Mouse (Mus musculus): ENCODE data around the gene Cdk5rap2. TPM values are rescaled to one million over a fixed set of nuclear protein-coding genes. Genes with fewer than 3 reads are reported as not detected.

Cdk5rap2 gene
- polyA plus RNA-seq, 1 experiment from 2014 or later, result 19.3 TPM

DNA sequence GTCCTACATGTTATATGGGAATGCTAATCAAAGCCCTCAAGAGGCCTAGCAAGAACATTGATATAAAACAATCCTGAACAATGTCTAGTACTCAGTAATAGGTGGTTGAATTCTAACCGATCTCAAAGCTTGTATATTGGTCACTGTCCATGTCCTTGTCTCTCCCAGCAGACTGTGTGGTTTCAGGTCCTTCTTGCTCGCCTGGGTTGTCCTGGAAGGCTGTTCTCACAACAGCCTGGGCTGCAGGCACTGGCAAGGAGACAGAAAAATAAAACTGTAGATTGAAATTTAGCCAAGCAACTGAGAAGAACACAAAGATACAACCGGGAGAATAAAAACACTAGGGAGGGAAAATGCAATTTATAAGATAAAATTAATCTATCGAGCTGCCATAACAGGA, 137.7 kb downstream of the Cdk5rap2 start:
- Histone ChIP-seq H3K4me3 (ENCODE audit: low read length) (no peak overlapping the region), H3K36me3 (ENCODE audit: insufficient read depth, low read length) (peaks cover 11% of the 10 kb centered on the region), H3K27ac (ENCODE audit: low read length) (no peak overlapping the region), H3K9ac (replicated peaks; ENCODE audit: low read length) (no peak overlapping the region), H3K9me3 (ENCODE audit: low read length) (no peaks in the 10 kb centered on the region), H3K4me1 (ENCODE audit: insufficient read depth, low read length) (no peaks in the 10 kb centered on the region), H3K27me3 (ENCODE audit: insufficient read depth, low read length) (no peaks in the 10 kb centered on the region), H3K4me2 (replicated peaks; ENCODE audit: low read depth, low read length) (no peak overlapping the region)
- WGBS, result 88% methylated on average over 4 of the region's 4 CpGs
- ATAC-seq (ENCODE audit: low FRiP score, low TSS enrichment), result no peak

DNA sequence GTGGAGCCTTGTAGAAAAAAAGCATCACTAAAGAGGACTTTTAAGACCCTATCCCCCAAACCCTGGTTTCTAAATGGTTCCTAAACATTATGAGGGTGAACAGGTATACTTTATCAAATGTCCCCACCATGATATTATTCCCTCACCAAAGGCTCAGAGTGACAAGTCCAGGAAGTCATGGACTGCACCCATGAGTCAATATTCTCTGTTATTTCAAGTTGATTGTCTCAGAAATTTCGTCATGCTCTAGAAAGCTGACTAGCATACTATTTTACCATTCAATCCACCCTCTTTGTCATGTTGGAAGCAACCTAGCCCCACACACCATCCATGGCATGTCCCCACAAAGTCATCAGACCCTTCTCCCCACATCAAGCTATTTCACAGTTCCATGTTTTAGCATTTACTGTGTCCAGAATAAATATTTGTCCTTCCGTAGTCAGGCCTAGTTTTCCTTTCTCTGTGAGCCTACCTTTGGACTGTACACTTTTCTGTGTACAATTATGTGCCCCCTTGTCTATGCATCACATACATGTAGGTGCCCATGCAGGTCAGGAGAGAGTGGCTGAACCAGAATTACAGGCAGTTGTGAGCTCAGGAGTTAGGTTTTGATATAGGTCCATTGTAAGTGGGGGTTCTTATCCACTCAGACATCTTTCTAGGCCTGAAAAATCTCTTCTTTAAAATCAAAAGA, 142.9 kb downstream of the Cdk5rap2 start:
- no peak overlapping the region for H3K27ac ChIP-seq (ENCODE audit: low read length)
- no peak for ATAC-seq (ENCODE audit: low FRiP score, low TSS enrichment)
- no peak overlapping the region for H3K4me3 ChIP-seq (ENCODE audit: low read length)
- H3K4me1 ChIP-seq (ENCODE audit: insufficient read depth, low read length), result no peaks in the 10 kb centered on the region
- WGBS, result 81% methylated on average over 2 of the region's 2 CpGs
- H3K36me3 ChIP-seq (ENCODE audit: insufficient read depth, low read length), result peaks cover 36% of the 10 kb centered on the region
- H3K4me2 ChIP-seq (replicated peaks; ENCODE audit: low read depth, low read length), result no peak overlapping the region
- H3K9ac ChIP-seq (replicated peaks; ENCODE audit: low read length), result no peak overlapping the region
- no peaks in the 10 kb centered on the region for H3K9me3 ChIP-seq (ENCODE audit: low read length)
- no peaks in the 10 kb centered on the region for H3K27me3 ChIP-seq (ENCODE audit: insufficient read depth, low read length)

- no peaks in the 10 kb centered on the region for H3K4me1 ChIP-seq (ENCODE audit: insufficient read depth, low read length)
- H3K9ac ChIP-seq (replicated peaks; ENCODE audit: low read length), result no peak overlapping the region
- no peaks in the 10 kb centered on the region for H3K9me3 ChIP-seq (ENCODE audit: low read length)
- ATAC-seq (ENCODE audit: low FRiP score, low TSS enrichment), result peak; percentile 65; the same call in 1 of the 2 replicates
- H3K4me3 ChIP-seq (ENCODE audit: low read length), result no peak overlapping the region
- 70% methylated on average over 6 of the region's 6 CpGs for WGBS
- no peak overlapping the region for H3K27ac ChIP-seq (ENCODE audit: low read length)
- no peaks in the 10 kb centered on the region for H3K27me3 ChIP-seq (ENCODE audit: insufficient read depth, low read length)
- peaks cover 27% of the 10 kb centered on the region for H3K36me3 ChIP-seq (ENCODE audit: insufficient read depth, low read length)
- H3K4me2 ChIP-seq (replicated peaks; ENCODE audit: low read depth, low read length), result no peak overlapping the region
These were observed 145.0 kb downstream of the Cdk5rap2 start for GRCm38 (mm10) chr4:70265248-70265647.

DNA sequence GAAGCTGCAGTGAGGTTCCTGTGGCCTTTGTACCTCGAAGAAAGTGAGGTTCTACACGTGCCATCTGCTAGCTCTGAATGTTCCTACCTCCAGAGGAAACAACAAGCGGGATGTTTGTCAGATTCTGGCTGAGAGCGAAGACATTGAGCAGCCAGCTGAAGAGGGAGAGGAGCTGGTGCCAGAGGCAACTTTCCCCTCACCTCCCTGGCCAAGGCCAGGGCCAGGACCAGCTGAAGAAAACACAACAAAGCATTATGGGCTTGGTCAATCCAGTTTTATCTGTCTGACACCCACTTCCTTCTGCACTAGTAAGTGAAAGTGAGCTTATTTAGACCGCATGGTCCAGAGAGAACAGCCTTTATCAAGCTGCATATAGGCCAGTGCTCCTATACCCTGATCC, 147.4 kb downstream of the Cdk5rap2 start:
- WGBS, result 83% methylated on average over 5 of the region's 5 CpGs

GRCm38 (mm10) chr4:70261315-70261714, 148.9 kb downstream of the Cdk5rap2 start:
- H3K36me3 ChIP-seq (ENCODE audit: insufficient read depth, low read length), result peaks cover 30% of the 10 kb centered on the region
- H3K4me3 ChIP-seq (ENCODE audit: low read length), result no peak overlapping the region
- no peak overlapping the region for H3K9ac ChIP-seq (replicated peaks; ENCODE audit: low read length)
- ATAC-seq (ENCODE audit: low FRiP score, low TSS enrichment), result no peak
- no peaks in the 10 kb centered on the region for H3K4me1 ChIP-seq (ENCODE audit: insufficient read depth, low read length)
- no peak overlapping the region for H3K4me2 ChIP-seq (replicated peaks; ENCODE audit: low read depth, low read length)
- 89% methylated on average over 5 of the region's 5 CpGs for WGBS
- no peaks in the 10 kb centered on the region for H3K27me3 ChIP-seq (ENCODE audit: insufficient read depth, low read length)
- H3K9me3 ChIP-seq (ENCODE audit: low read length), result no peaks in the 10 kb centered on the region
- H3K27ac ChIP-seq (ENCODE audit: low read length), result no peak overlapping the region

More for the DNA sequence above, 147.4 kb downstream of the Cdk5rap2 start:
- no peak overlapping the region for H3K4me2 ChIP-seq (replicated peaks; ENCODE audit: low read depth, low read length)
- no peaks in the 10 kb centered on the region for H3K27me3 ChIP-seq (ENCODE audit: insufficient read depth, low read length)
- H3K4me3 ChIP-seq (ENCODE audit: low read length), result no peak overlapping the region
- H3K9me3 ChIP-seq (ENCODE audit: low read length), result no peaks in the 10 kb centered on the region
- no peak overlapping the region for H3K27ac ChIP-seq (ENCODE audit: low read length)
- no peaks in the 10 kb centered on the region for H3K4me1 ChIP-seq (ENCODE audit: insufficient read depth, low read length)
- ATAC-seq (ENCODE audit: low FRiP score, low TSS enrichment), result no peak
- peaks cover 30% of the 10 kb centered on the region for H3K36me3 ChIP-seq (ENCODE audit: insufficient read depth, low read length)
- no peak overlapping the region for H3K9ac ChIP-seq (replicated peaks; ENCODE audit: low read length)

GRCm38 (mm10) chr4:70260419-70260807, 149.8 kb downstream of the Cdk5rap2 start:
- H3K4me3 ChIP-seq (ENCODE audit: low read length), result no peak overlapping the region
- no peak for ATAC-seq (ENCODE audit: low FRiP score, low TSS enrichment)
- no peak overlapping the region for H3K9ac ChIP-seq (replicated peaks; ENCODE audit: low read length)
- no peaks in the 10 kb centered on the region for H3K9me3 ChIP-seq (ENCODE audit: low read length)
- no peaks in the 10 kb centered on the region for H3K27me3 ChIP-seq (ENCODE audit: insufficient read depth, low read length)
- H3K4me1 ChIP-seq (ENCODE audit: insufficient read depth, low read length), result no peaks in the 10 kb centered on the region
- WGBS, result 86% methylated on average over 11 of the region's 11 CpGs
- peaks cover 32% of the 10 kb centered on the region for H3K36me3 ChIP-seq (ENCODE audit: insufficient read depth, low read length)
- no peak overlapping the region for H3K4me2 ChIP-seq (replicated peaks; ENCODE audit: low read depth, low read length)
- H3K27ac ChIP-seq (ENCODE audit: low read length), result no peak overlapping the region

GRCm38 (mm10) chr4:70259726-70260418, 150.4 kb downstream of the Cdk5rap2 start:
- H3K4me1 ChIP-seq (ENCODE audit: insufficient read depth, low read length), result no peaks in the 10 kb centered on the region
- ATAC-seq (ENCODE audit: low FRiP score, low TSS enrichment), result no peak
- no peak overlapping the region for H3K4me3 ChIP-seq (ENCODE audit: low read length)
- no peak overlapping the region for H3K4me2 ChIP-seq (replicated peaks; ENCODE audit: low read depth, low read length)
- H3K36me3 ChIP-seq (ENCODE audit: insufficient read depth, low read length), result peaks cover 37% of the 10 kb centered on the region
- no peak overlapping the region for H3K27ac ChIP-seq (ENCODE audit: low read length)
- no peaks in the 10 kb centered on the region for H3K9me3 ChIP-seq (ENCODE audit: low read length)
- 76% methylated on average over 3 of the region's 3 CpGs for WGBS
- H3K27me3 ChIP-seq (ENCODE audit: insufficient read depth, low read length), result no peaks in the 10 kb centered on the region
- H3K9ac ChIP-seq (replicated peaks; ENCODE audit: low read length), result no peak overlapping the region

GRCm38 (mm10) chr4:70258826-70259225, 151.4 kb downstream of the Cdk5rap2 start:
- no peaks in the 10 kb centered on the region for H3K9me3 ChIP-seq (ENCODE audit: low read length)
- no peak for ATAC-seq (ENCODE audit: low FRiP score, low TSS enrichment)
- H3K9ac ChIP-seq (replicated peaks; ENCODE audit: low read length), result no peak overlapping the region
- H3K4me3 ChIP-seq (ENCODE audit: low read length), result no peak overlapping the region
- H3K27me3 ChIP-seq (ENCODE audit: insufficient read depth, low read length), result no peaks in the 10 kb centered on the region
- 55% methylated on average over 9 of the region's 9 CpGs for WGBS
- H3K36me3 ChIP-seq (ENCODE audit: insufficient read depth, low read length), result peaks cover 38% of the 10 kb centered on the region
- H3K4me2 ChIP-seq (replicated peaks; ENCODE audit: low read depth, low read length), result no peak overlapping the region
- H3K4me1 ChIP-seq (ENCODE audit: insufficient read depth, low read length), result no peaks in the 10 kb centered on the region
- no peak overlapping the region for H3K27ac ChIP-seq (ENCODE audit: low read length)

- Histone ChIP-seq H3K9me3 (ENCODE audit: low read length) (no peaks in the 10 kb centered on the region), H3K27me3 (ENCODE audit: insufficient read depth, low read length) (no peaks in the 10 kb centered on the region), H3K4me3 (ENCODE audit: low read length) (no peak overlapping the region), H3K4me2 (replicated peaks; ENCODE audit: low read depth, low read length) (no peak overlapping the region), H3K4me1 (ENCODE audit: insufficient read depth, low read length) (no peaks in the 10 kb centered on the region), H3K9ac (replicated peaks; ENCODE audit: low read length) (no peak overlapping the region), H3K27ac (ENCODE audit: low read length) (no peak overlapping the region), H3K36me3 (ENCODE audit: insufficient read depth, low read length) (peaks cover 36% of the 10 kb centered on the region)
- no peak for ATAC-seq (ENCODE audit: low FRiP score, low TSS enrichment)
- WGBS, result 87% methylated on average over 6 of the region's 6 CpGs
These were observed 152.0 kb downstream of the Cdk5rap2 start for GRCm38 (mm10) chr4:70258205-70258604.

GRCm38 (mm10) chr4:70251782-70252181, 158.5 kb downstream of the Cdk5rap2 start:
- Histone ChIP-seq H3K9ac (replicated peaks; ENCODE audit: low read length) (no peak overlapping the region), H3K27me3 (ENCODE audit: insufficient read depth, low read length) (no peaks in the 10 kb centered on the region), H3K4me2 (replicated peaks; ENCODE audit: low read depth, low read length) (no peak overlapping the region), H3K27ac (ENCODE audit: low read length) (no peak overlapping the region), H3K36me3 (ENCODE audit: insufficient read depth, low read length) (peaks cover 39% of the 10 kb centered on the region), H3K4me1 (ENCODE audit: insufficient read depth, low read length) (no peaks in the 10 kb centered on the region), H3K9me3 (ENCODE audit: low read length) (no peaks in the 10 kb centered on the region), H3K4me3 (ENCODE audit: low read length) (no peak overlapping the region)
- WGBS, result 80% methylated on average over 5 of the region's 5 CpGs
- 0 out of 2 replicates have a peak, but pooled peaks have one; percentile 31 for ATAC-seq (ENCODE audit: low FRiP score, low TSS enrichment)

Measured in kidney, embryonic 16.5 days (tissue).